Mouse (Mus musculus) heart, postnatal 0 days (tissue): ENCODE measurements around the gene Myrf. TPM values are rescaled to one million over a fixed set of nuclear protein-coding genes. Genes with fewer than 3 reads are reported as not detected.

Experiments used
- ATAC-seq: fragments of 200-750 bp; cut with Nextera tagmentation; 2 replicates; pipeline ENCODE4 v1.8.0; 2017; ENCODE audit warnings: low read depth, moderate number of reproducible peaks, moderate library complexity; ENCODE audit not compliant: insufficient read depth
- DNase-seq: peaks from one replicate; pipeline ENCODE4 v3.0.0-alpha.2; 2016; ENCODE audit warnings: low spot score
- H3K27ac ChIP-seq: fragments of 300-500 bp; sonication (generic); 2 replicates; pipeline ENCODE4 v1.5.1; 2014; ENCODE audit warnings: low read depth, mild to moderate bottlenecking
- H3K27me3 ChIP-seq: fragments of 300-500 bp; sonication (generic); 2 replicates; pipeline ENCODE4 v1.6.1; 2014; ENCODE audit warnings: low read length, mixed read lengths; ENCODE audit not compliant: control insufficient read depth, insufficient read depth
- H3K36me3 ChIP-seq: fragments of 300-500 bp; sonication (generic); replicated peaks from 2 replicates; pipeline ENCODE4 v1.6.1; 2014; ENCODE audit warnings: low read length, mixed read lengths; ENCODE audit not compliant: control insufficient read depth, insufficient read depth
- H3K4me1 ChIP-seq: fragments of 300-500 bp; sonication (generic); 2 replicates; pipeline ENCODE4 v1.6.1; 2014; ENCODE audit warnings: antibody characterized with exemption; ENCODE audit not compliant: control insufficient read depth, insufficient read depth
- H3K4me2 ChIP-seq: fragments of 300-500 bp; sonication (generic); 2 replicates; pipeline ENCODE4 v1.6.1; 2014; ENCODE audit warnings: low read depth, mild to moderate bottlenecking, low read length, moderate library complexity
- H3K4me3 ChIP-seq: fragments of 300-500 bp; sonication (generic); 2 replicates; pipeline ENCODE4 v1.5.1; 2014; ENCODE audit warnings: low read depth, low read length
- H3K9ac ChIP-seq: fragments of 300-500 bp; sonication (generic); replicated peaks from 2 replicates; pipeline ENCODE4 v1.6.1; 2014; ENCODE audit warnings: low read depth, low read length, mixed read lengths
- H3K9me3 ChIP-seq: fragments of 300-500 bp; sonication (generic); replicated peaks from 2 replicates; pipeline ENCODE4 v1.6.1; 2016; ENCODE audit warnings: low read length; ENCODE audit not compliant: control insufficient read depth
- CTCF ChIP-seq: IDR thresholded peaks from 2 replicates; pipeline ENCODE4 v1.5.1; 2016; ENCODE audit warnings: antibody characterized with exemption, control low read depth, low read depth
- EP300 ChIP-seq: IDR thresholded peaks from 2 replicates; pipeline ENCODE4 v1.6.1; 2016; ENCODE audit warnings: antibody characterized with exemption, low read depth
- WGBS: fragments of 180-500 bp; shearing (Covaris S2); extraction: QIAGEN DNeasy Blood & Tissue Kit; methylation state at CpG from one replicate; pipeline ENCODE4 v1.1.7; 2014; 5-methylcytosine and 5-hydroxymethylcytosine counted together
- polyA plus RNA-seq: library from polyadenylated mRNA; unstranded; fragments of >200 nt; fragmentation: Nextera tagmentation; extraction: Ambion mirVana; gene quantifications from 2 replicates; pipeline ENCODE4 v1.2.1, GENCODE M21; 2015
- total RNA-seq: library from RNA; depleted of rRNA; stranded (reverse); fragments of >200 nt; gene quantifications from 2 replicates; pipeline ENCODE4 v1.2.3, GENCODE M21; 2014; ENCODE audit warnings: low replicate concordance

Gene Myrf
- total and polyA plus RNA-seq, 2 experiments from 2014 or later: 1.3 to 4.9 TPM

GRCm38 (mm10) chr19:10239419-10239818 is 1.1 kb downstream of the Myrf start:
- ATAC-seq: no peak
- Histone ChIP-seq H3K27ac (no peak overlapping the region), H3K36me3 (no peaks in the 10 kb centered on the region), H3K4me3 (no peak overlapping the region), H3K4me1 (0 out of 2 replicates have a peak, but pooled peaks cover 4% of the 10 kb centered on the region), H3K9me3 (no peaks in the 10 kb centered on the region), H3K9ac (no peak overlapping the region), H3K27me3 (peaks cover 15% of the 10 kb centered on the region), H3K4me2 (no peak overlapping the region)
- DNase-seq: no peak
- 54% methylated on average over 2 of the region's 2 CpGs for WGBS
- TF ChIP-seq EP300 (no peak), CTCF (no peak)

GRCm38 (mm10) chr19:10238477-10238876 is 2.1 kb downstream of the Myrf start:
- 37% methylated on average over 3 of the region's 3 CpGs for WGBS
- H3K9ac ChIP-seq: no peak overlapping the region
- no peak overlapping the region for H3K27ac ChIP-seq
- H3K27me3 ChIP-seq: peaks cover 15% of the 10 kb centered on the region
- no peak overlapping the region for H3K4me2 ChIP-seq
- TF ChIP-seq EP300 (no peak), CTCF (no peak)
- H3K4me3 ChIP-seq: no peak overlapping the region
- 0 out of 2 replicates have a peak, but pooled peaks cover 4% of the 10 kb centered on the region for H3K4me1 ChIP-seq
- no peak for DNase-seq
- peak; percentile 37 for ATAC-seq
- no peaks in the 10 kb centered on the region for H3K9me3 ChIP-seq
- no peaks in the 10 kb centered on the region for H3K36me3 ChIP-seq

GRCm38 (mm10) chr19:10235784-10236565 is 4.6 kb downstream of the Myrf start:
- Histone ChIP-seq H3K36me3 (no peaks in the 10 kb centered on the region), H3K4me2 (no peak overlapping the region), H3K27ac (no peak overlapping the region), H3K27me3 (peaks cover 23% of the 10 kb centered on the region), H3K9me3 (no peaks in the 10 kb centered on the region), H3K4me1 (0 out of 2 replicates have a peak, but pooled peaks cover 4% of the 10 kb centered on the region), H3K4me3 (no peak overlapping the region), H3K9ac (no peak overlapping the region)
- TF ChIP-seq CTCF: no peak
- TF ChIP-seq EP300: no peak
- WGBS: 69% methylated on average over 9 of the region's 9 CpGs
- DNase-seq (no peak), ATAC-seq (no peak)

GRCm38 (mm10) chr19:10232327-10233017 is 8.1 kb downstream of the Myrf start:
- no peak overlapping the region for H3K4me2 ChIP-seq
- no peak overlapping the region for H3K4me3 ChIP-seq
- no peaks in the 10 kb centered on the region for H3K36me3 ChIP-seq
- H3K27me3 ChIP-seq: peaks cover 10% of the 10 kb centered on the region; the same call in 1 of the 2 replicates
- H3K27ac ChIP-seq: no peak overlapping the region
- WGBS: 48% methylated on average over 9 of the region's 9 CpGs
- ATAC-seq (no peak), DNase-seq (no peak)
- H3K4me1 ChIP-seq: no peaks in the 10 kb centered on the region
- no peak overlapping the region for H3K9ac ChIP-seq
- no peaks in the 10 kb centered on the region for H3K9me3 ChIP-seq
- no peak for TF ChIP-seq CTCF
- TF ChIP-seq EP300: no peak

GRCm38 (mm10) chr19:10231871-10232270 is 8.7 kb downstream of the Myrf start:
- no peak for TF ChIP-seq CTCF
- no peak for TF ChIP-seq EP300
- Histone ChIP-seq H3K36me3 (no peaks in the 10 kb centered on the region), H3K4me1 (no peaks in the 10 kb centered on the region), H3K27ac (no peak overlapping the region), H3K4me2 (no peak overlapping the region), H3K9me3 (no peaks in the 10 kb centered on the region), H3K4me3 (no peak overlapping the region), H3K9ac (no peak overlapping the region), H3K27me3 (peaks cover 10% of the 10 kb centered on the region; the same call in 1 of the 2 replicates)
- DNase-seq (no peak), ATAC-seq (no peak)
- WGBS: 38% methylated on average over 5 of the region's 5 CpGs
